Mouse (Mus musculus) subcutaneous adipose tissue, adult 2 months (tissue): Measurements from ENCODE around the gene Mettl27. TPM values are rescaled to one million over a fixed set of nuclear protein-coding genes. Genes with fewer than 3 reads are reported as not detected.

Source experiments
- polyA plus RNA-seq: library from polyadenylated mRNA; depleted of rRNA; stranded (reverse); fragments of >200 nt; gene quantifications from 2 replicates; pipeline ENCODE4 v1.2.3, GENCODE M21; 2012; ENCODE audit warnings: low replicate concordance; rRNA removed

Mettl27 gene
- 35.4 and 38.5 TPM in 2 replicates for polyA plus RNA-seq

DNA sequence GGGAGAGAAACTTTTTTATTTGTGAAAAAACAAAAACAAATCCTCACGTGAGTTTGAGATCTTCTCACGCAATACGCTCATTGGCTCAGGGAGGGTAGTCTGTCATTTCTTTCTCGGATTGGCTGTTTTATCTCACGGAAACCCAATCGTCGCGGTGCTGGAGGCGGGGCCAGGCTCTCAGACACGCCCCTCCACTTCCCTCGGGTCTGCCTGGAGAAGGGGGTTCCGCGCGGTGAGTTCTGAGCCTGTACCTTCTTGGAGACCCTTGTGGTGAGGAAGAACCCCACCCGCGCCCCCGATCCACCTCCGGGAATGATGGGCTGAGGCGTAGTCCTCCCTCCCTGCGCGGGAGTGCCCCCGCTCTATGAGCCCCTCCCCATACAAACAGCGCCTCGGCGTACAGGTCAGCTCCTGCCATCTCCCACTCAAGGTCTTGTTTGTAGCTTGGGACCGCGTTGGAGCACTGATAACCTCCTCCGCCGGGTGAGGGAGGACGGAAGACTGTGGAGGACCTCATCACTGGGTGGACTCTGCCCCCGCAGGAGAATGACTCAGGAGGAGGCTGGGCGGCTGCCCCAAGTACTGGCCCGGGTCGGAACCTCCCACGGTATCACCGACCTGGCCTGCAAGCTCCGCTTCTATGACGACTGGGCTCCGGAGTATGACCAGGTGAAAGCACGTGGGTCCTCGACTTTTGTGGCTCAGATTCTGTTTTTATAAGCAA, at the start of gene Mettl27:
Gene Mettl27, plus strand, starts transcription at position 190 of the 724 bp plus-strand sequence.

GRCm38 (mm10) chr5:134906633-134907032, 25.5 kb upstream of the Mettl27 start, which contains the start of gene Tmem270:
Gene Tmem270, minus strand, starts transcription at chr5:134906733.

DNA sequence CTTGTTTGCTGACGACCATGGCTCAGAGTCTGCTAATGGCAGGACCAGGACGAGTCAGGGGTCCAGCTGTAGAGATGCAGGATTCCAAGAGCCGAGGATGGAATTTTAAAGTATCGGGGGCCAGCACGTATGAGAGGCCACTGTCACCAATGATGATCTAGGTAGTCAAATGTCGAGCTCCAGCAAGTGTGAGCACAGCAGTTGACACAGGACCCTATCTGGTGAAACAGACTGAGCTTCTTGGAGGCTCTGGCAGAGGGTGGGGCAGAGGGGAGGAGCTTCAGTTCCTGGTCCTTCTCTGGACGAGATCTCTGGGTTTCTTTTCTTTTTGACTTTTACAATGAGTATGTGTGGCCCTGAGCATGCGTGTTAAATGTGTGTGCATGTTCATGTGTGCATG, 16.9 kb upstream of the Mettl27 start, which contains the start of gene Cldn13:
Gene Cldn13, minus strand, starts transcription at position 216 of the 400 bp plus-strand sequence.

DNA sequence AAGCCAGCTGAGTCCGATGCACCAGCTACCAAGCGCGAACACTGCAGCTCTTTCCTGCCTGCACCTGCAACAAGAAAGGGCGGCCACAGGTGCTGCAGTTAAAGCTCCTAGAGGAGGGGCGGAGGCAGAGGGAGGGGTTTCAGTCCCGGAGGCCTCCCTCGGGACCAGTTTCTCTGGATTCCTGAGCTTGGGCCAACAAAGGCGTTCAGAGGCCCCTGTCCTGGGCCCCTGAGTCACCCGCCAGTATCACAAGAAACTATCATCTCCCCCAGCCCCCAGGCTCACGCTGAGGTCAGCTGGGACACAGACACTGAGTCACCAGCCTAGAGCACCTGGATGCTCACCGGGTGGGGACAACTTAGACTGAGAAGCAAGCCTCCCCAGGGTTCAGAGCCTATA, 14.7 kb downstream of the Mettl27 start, which contains the start of gene Cldn4:
Gene Cldn4, minus strand, starts transcription at position 78 of the 399 bp plus-strand sequence.

DNA sequence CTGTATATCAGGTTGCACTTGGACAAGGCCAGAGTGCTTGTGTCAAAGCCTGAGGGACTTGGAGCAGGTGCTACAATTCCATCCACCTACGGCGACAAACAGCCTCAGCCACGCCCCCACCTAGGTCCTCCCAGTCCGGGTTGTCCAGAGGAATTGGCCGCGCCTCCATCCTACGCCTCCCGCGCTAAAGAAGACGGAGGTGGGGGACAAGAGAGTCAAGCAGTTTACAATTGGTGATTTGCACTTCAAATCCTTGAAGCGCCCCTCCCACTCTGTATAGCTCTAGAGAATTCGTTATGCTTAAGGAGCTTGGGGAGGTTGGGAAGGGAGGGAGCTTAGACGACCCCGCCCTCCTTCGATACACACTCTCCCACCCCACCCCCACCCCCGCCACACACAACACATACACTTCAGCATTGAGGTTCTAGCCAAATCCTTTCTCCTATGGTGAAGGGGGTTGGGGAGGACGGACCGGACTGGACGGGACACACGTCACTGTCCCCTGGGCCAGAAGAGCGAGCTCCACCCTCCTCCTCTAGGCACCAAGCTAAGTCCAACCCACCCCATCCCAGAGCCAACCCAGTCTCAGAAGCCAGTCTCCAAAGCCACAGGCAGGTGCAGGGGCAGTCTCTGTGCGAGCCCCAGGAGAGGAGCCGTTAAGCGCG, 53.6 kb downstream of the Mettl27 start, which contains the start of gene Cldn3:
Gene Cldn3, plus strand, starts transcription at position 582 of the 665 bp plus-strand sequence.

Other genes with a start within 250 kb of the Mettl27 start
- 16.5 and 29.6 TPM in 2 replicates for gene Limk1, start 243.8 kb upstream of the Mettl27 start, polyA plus RNA-seq
- gene Eln, start 185.0 kb upstream of the Mettl27 start, polyA plus RNA-seq, result 185 and 255 TPM in 2 replicates
- not detected in 2 replicates for gene Tmem270, start 25.6 kb upstream of the Mettl27 start, polyA plus RNA-seq
- gene Cldn13, start 16.8 kb upstream of the Mettl27 start, polyA plus RNA-seq, result not detected in 2 replicates
- gene Cldn4, start 14.6 kb downstream of the Mettl27 start, polyA plus RNA-seq, result 0.26 and 41.1 TPM in 2 replicates
- 0.53 and 154 TPM in 2 replicates for gene Cldn3, start 53.8 kb downstream of the Mettl27 start, polyA plus RNA-seq
- gene Abhd11, start 76.8 kb downstream of the Mettl27 start, polyA plus RNA-seq, result 117 and 142 TPM in 2 replicates
- 9.5 and 18.6 TPM in 2 replicates for gene Stx1a, start 91.1 kb downstream of the Mettl27 start, polyA plus RNA-seq
- 29.4 and 30.9 TPM in 2 replicates for gene Dnajc30, start 131.8 kb downstream of the Mettl27 start, polyA plus RNA-seq
- 42.3 and 66.1 TPM in 2 replicates for gene Bud23, start 132.6 kb downstream of the Mettl27 start, polyA plus RNA-seq
- gene Vps37d, start 145.9 kb downstream of the Mettl27 start, polyA plus RNA-seq, result 1.4 and 9.3 TPM in 2 replicates
- gene Mlxipl, start 157.5 kb downstream of the Mettl27 start, polyA plus RNA-seq, result 112 and 197 TPM in 2 replicates
- 16.2 and 19.8 TPM in 2 replicates for gene Tbl2, start 217.3 kb downstream of the Mettl27 start, polyA plus RNA-seq
- gene Bcl7b, start 235.9 kb downstream of the Mettl27 start, polyA plus RNA-seq, result 49.5 and 50.4 TPM in 2 replicates